Mouse (Mus musculus) stomach, embryonic 14.5 days (tissue): ENCODE measurements at regions not wholly inside any gene's neighbourhood (a gene's known extent, or its start where the extent isn't known, plus 50 kb on each side); places are given as distances from the start of the nearest gene placed in this dataset.

Experiments used
- ATAC-seq: fragments of 200-750 bp; cut with Nextera tagmentation; 2 replicates; pipeline ENCODE4 v1.8.0; 2017; ENCODE audit warnings: low read depth, moderate TSS enrichment; ENCODE audit not compliant: insufficient number of reproducible peaks, insufficient read depth, low FRiP score
- H3K27ac ChIP-seq: fragments of 300-500 bp; sonication (generic); 2 replicates; pipeline ENCODE4 v1.5.1; 2014; ENCODE audit warnings: mild to moderate bottlenecking, low read length, moderate library complexity, mixed read lengths
- H3K27me3 ChIP-seq: fragments of 300-500 bp; sonication (generic); 2 replicates; pipeline ENCODE4 v1.6.1; 2014; ENCODE audit warnings: low read length, control low read depth, mixed read lengths; ENCODE audit not compliant: control insufficient read depth, insufficient read depth
- H3K36me3 ChIP-seq: fragments of 300-500 bp; sonication (generic); 2 replicates; pipeline ENCODE4 v1.6.1; 2014; ENCODE audit warnings: mild to moderate bottlenecking, control low read depth, low read length, moderate library complexity, mixed read lengths; ENCODE audit not compliant: control insufficient read depth, insufficient read depth
- H3K4me1 ChIP-seq: fragments of 300-500 bp; sonication (generic); 2 replicates; pipeline ENCODE4 v1.6.1; 2014; ENCODE audit warnings: low read length, control low read depth, mixed read lengths; ENCODE audit not compliant: control insufficient read depth, insufficient read depth
- H3K4me2 ChIP-seq: fragments of 300-500 bp; sonication (generic); replicated peaks from 2 replicates; pipeline ENCODE4 v1.6.1; 2014; ENCODE audit warnings: low read depth, low read length, control low read depth
- H3K4me3 ChIP-seq: fragments of 300-500 bp; sonication (generic); 2 replicates; pipeline ENCODE4 v1.5.1; 2014; ENCODE audit warnings: low read depth, low read length, control low read depth
- H3K9ac ChIP-seq: fragments of 300-500 bp; sonication (generic); replicated peaks from 2 replicates; pipeline ENCODE4 v1.6.1; 2014; ENCODE audit warnings: low read depth, mild to moderate bottlenecking, control low read depth, low read length, moderate library complexity, mixed read lengths
- H3K9me3 ChIP-seq: fragments of 300-500 bp; sonication (generic); 2 replicates; pipeline ENCODE4 v1.6.1; 2016; ENCODE audit warnings: low read depth, low read length, control low read depth; ENCODE audit not compliant: control insufficient read depth
- WGBS: fragments of 180-500 bp; shearing (Covaris S2); extraction: QIAGEN DNeasy Blood & Tissue Kit; methylation state at CpG from one replicate; pipeline ENCODE4 v1.1.7; 2014; 5-methylcytosine and 5-hydroxymethylcytosine counted together

GRCm38 (mm10) chr12:50873390-50874023 is 224.6 kb upstream of the Prkd1 start:
- Histone ChIP-seq H3K4me3 (no peak overlapping the region), H3K4me1 (no peaks in the 10 kb centered on the region), H3K36me3 (no peaks in the 10 kb centered on the region), H3K9ac (no peak overlapping the region), H3K27ac (no peak overlapping the region), H3K4me2 (no peak overlapping the region), H3K9me3 (no peaks in the 10 kb centered on the region), H3K27me3 (no peaks in the 10 kb centered on the region)
- 86% methylated on average over 11 of the region's 11 CpGs for WGBS
- no peak for ATAC-seq

DNA sequence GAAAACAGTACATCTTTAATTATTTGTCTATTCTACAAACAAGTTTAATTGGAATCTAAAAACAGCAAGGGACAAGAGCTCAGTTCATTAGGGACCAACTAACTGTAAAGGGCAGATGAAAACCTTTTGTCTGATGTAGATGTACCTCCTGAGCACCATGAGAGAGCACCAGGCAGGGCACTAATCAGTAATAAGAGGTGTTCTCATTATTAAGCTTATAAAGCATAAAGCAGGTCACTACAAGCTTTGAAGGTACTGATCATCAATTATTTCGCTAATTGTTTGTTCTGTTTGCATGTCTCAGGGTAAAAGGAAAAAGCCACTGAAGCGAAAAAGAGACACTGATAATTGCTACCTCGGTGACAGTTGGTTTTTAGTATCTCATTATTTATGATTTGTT is 202.7 kb upstream of the Prkd1 start:
- Histone ChIP-seq H3K27me3 (no peaks in the 10 kb centered on the region), H3K4me3 (no peak overlapping the region), H3K4me1 (no peaks in the 10 kb centered on the region), H3K4me2 (no peak overlapping the region), H3K9me3 (no peaks in the 10 kb centered on the region), H3K27ac (no peak overlapping the region), H3K9ac (no peak overlapping the region), H3K36me3 (no peaks in the 10 kb centered on the region)
- no peak for ATAC-seq
- WGBS: 76% methylated on average over 3 of the region's 3 CpGs

GRCm38 (mm10) chr12:50847976-50848375 is 199.1 kb upstream of the Prkd1 start:
- 75% methylated on average over 3 of the region's 3 CpGs for WGBS
- H3K4me1 ChIP-seq: no peaks in the 10 kb centered on the region

GRCm38 (mm10) chr12:50842744-50843143 is 193.8 kb upstream of the Prkd1 start:
- 89% methylated on average over 6 of the region's 6 CpGs for WGBS
- no peaks in the 10 kb centered on the region for H3K4me1 ChIP-seq
- H3K36me3 ChIP-seq: no peaks in the 10 kb centered on the region
- no peak overlapping the region for H3K4me2 ChIP-seq
- no peak overlapping the region for H3K27ac ChIP-seq
- H3K9ac ChIP-seq: no peak overlapping the region
- no peaks in the 10 kb centered on the region for H3K9me3 ChIP-seq
- no peak for ATAC-seq
- no peaks in the 10 kb centered on the region for H3K27me3 ChIP-seq
- H3K4me3 ChIP-seq: no peak overlapping the region

More at GRCm38 (mm10) chr12:50847976-50848375, 199.1 kb upstream of the Prkd1 start:
- H3K9me3 ChIP-seq: no peaks in the 10 kb centered on the region
- H3K27ac ChIP-seq: no peak overlapping the region
- no peak overlapping the region for H3K4me2 ChIP-seq
- ATAC-seq: no peak
- H3K9ac ChIP-seq: no peak overlapping the region
- H3K4me3 ChIP-seq: no peak overlapping the region
- no peaks in the 10 kb centered on the region for H3K27me3 ChIP-seq
- no peaks in the 10 kb centered on the region for H3K36me3 ChIP-seq

DNA sequence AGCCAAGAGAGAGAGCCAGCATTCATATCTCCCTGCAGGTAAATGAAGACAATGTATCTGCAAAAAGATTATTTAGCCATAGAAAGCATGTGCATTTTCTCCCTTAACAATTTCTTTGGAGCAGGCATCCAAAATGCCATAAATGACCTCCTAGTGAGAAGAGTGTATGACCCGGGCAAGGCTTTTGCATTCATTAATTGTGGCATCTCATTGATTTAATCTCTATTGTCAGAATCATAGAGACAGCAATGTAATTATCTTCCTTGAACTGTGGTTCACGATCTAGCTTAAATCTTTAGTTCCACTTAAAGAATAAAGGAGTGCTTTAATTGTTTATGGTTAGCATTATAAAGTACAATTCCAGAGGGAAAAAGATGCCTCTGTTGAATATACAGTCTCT is 190.5 kb upstream of the Prkd1 start:
- WGBS: 69% methylated on average over 2 of the region's 2 CpGs

DNA sequence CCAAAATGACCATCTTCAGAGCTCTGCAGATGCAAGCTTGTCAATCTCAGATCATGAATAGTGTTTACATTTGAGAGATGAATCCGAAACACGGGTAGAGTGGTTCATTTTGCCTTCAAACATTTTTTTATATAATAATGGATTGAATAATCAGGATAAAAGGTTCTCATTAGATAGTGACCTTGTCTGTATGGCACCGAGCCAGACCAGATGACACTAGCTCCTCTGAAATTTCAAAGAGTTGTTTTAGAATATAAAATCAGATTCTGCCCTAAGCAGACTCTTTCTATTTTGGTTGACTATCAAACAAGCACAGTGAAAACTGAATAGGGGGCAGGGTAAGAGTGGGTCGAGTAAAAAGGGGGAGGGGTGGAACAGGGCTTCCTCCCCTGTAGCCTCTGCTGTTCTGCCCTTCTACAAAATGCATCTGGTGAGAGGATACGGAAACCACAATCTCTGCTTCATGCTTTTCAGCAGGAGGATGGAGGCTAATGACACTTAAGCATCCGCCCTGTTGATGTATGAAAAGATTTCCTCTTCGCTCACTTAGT is 159.9 kb upstream of the Prkd1 start:
- H3K4me1 ChIP-seq: no peaks in the 10 kb centered on the region
- no peak overlapping the region for H3K27ac ChIP-seq
- 72% methylated on average over 7 of the region's 7 CpGs for WGBS
- H3K9ac ChIP-seq: no peak overlapping the region
- no peak for ATAC-seq
- H3K4me2 ChIP-seq: no peak overlapping the region
- H3K4me3 ChIP-seq: no peak overlapping the region
- no peaks in the 10 kb centered on the region for H3K9me3 ChIP-seq
- no peaks in the 10 kb centered on the region for H3K36me3 ChIP-seq
- H3K27me3 ChIP-seq: no peaks in the 10 kb centered on the region

More for the DNA sequence above, 190.5 kb upstream of the Prkd1 start:
- no peaks in the 10 kb centered on the region for H3K36me3 ChIP-seq
- H3K4me3 ChIP-seq: no peak overlapping the region
- no peak overlapping the region for H3K4me2 ChIP-seq
- H3K9me3 ChIP-seq: no peaks in the 10 kb centered on the region
- H3K4me1 ChIP-seq: no peaks in the 10 kb centered on the region
- no peaks in the 10 kb centered on the region for H3K27me3 ChIP-seq
- no peak overlapping the region for H3K27ac ChIP-seq
- no peak overlapping the region for H3K9ac ChIP-seq
- no peak for ATAC-seq

DNA sequence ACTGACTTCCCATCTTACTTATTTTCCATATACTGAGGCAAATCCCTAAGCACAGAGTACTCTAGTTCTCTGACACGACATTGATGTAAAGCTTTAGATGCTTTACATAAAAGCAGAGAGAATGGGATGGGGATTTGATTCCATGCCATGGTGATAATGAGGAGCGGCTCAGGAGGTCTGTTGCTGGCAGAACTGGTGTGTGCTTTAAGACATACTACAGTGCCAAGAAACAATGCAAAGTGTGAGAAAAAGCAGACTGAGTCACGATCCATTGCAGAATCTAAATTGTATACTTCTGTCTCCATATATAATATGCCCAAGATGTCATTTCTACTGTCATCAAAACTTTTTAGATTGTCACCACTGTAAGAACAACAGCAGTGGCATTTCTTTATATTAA is 155.5 kb upstream of the Prkd1 start:
- Histone ChIP-seq H3K27me3 (no peaks in the 10 kb centered on the region), H3K4me2 (no peak overlapping the region), H3K9ac (no peak overlapping the region), H3K4me3 (no peak overlapping the region), H3K9me3 (no peaks in the 10 kb centered on the region), H3K4me1 (no peaks in the 10 kb centered on the region), H3K36me3 (no peaks in the 10 kb centered on the region), H3K27ac (no peak overlapping the region)
- WGBS: 40% methylated on average over 3 of the region's 3 CpGs
- no peak for ATAC-seq

GRCm38 (mm10) chr12:50765156-50765940 is 116.5 kb upstream of the Prkd1 start:
- no peaks in the 10 kb centered on the region for H3K27me3 ChIP-seq
- no peak for ATAC-seq
- no peak overlapping the region for H3K4me3 ChIP-seq
- no peak overlapping the region for H3K9ac ChIP-seq
- no peaks in the 10 kb centered on the region for H3K36me3 ChIP-seq
- H3K4me1 ChIP-seq: no peaks in the 10 kb centered on the region
- H3K9me3 ChIP-seq: no peaks in the 10 kb centered on the region
- 61% methylated on average over 8 of the region's 8 CpGs for WGBS
- no peak overlapping the region for H3K27ac ChIP-seq
- no peak overlapping the region for H3K4me2 ChIP-seq
